Mouse (Mus musculus) common myeloid progenitor, adult 5-6 weeks (primary cell): ENCODE data around the gene Mycs. TPM values are rescaled to one million over a fixed set of nuclear protein-coding genes. Genes with fewer than 3 reads are reported as not detected.

Experiments
- ATAC-seq: replicated peaks from 2 replicates; pipeline ENCODE4 v1.8.0; 2016; ENCODE audit warnings: low read depth, mild to moderate bottlenecking, moderate TSS enrichment, inconsistent platforms; ENCODE audit not compliant: poor library complexity, severe bottlenecking
- total RNA-seq: library from RNA; stranded (forward); fragments of 200-1000, 187-1606 nt; gene quantifications from 2 replicates; pipeline ENCODE4 v1.2.3, GENCODE M21; 2017

Gene Mycs
- total RNA-seq: not detected in 2 replicates

- no peak for ATAC-seq
Measured at GRCm38 (mm10) chrX:5469165-5469564, at the start of gene Mycs. Gene Mycs (minus strand): TSS chrX:5469265.

GRCm38 (mm10) chrX:5468022-5468421 is 1.0 kb downstream of the Mycs start:
- no peak for ATAC-seq

Other genes with a start within 250 kb of the Mycs start
- not detected in 2 replicates for gene Btbd35f7, start 199.8 kb upstream of the Mycs start, total RNA-seq